Mouse (Mus musculus) midbrain, postnatal 0 days (tissue): Measurements from ENCODE around the gene Gdf5. TPM values are rescaled to one million over a fixed set of nuclear protein-coding genes. Genes with fewer than 3 reads are reported as not detected.
A peak's percentile ranks its signal among the peaks of the same experiment; 100 is the strongest.

ENCODE experiments used
- ATAC-seq: fragments of 200-750 bp; cut with Nextera tagmentation; 2 replicates; pipeline ENCODE4 v1.8.0; 2017; ENCODE audit warnings: moderate number of reproducible peaks, mild to moderate bottlenecking, moderate TSS enrichment, moderate library complexity; ENCODE audit not compliant: low FRiP score
- DNase-seq: peaks from one replicate; pipeline ENCODE4 v3.0.0-alpha.2; 2015; ENCODE audit warnings: low spot score
- H3K27ac ChIP-seq: fragments of 300-500 bp; sonication (generic); 2 replicates; pipeline ENCODE4 v1.5.1; 2014; ENCODE audit warnings: low read depth, mild to moderate bottlenecking, low read length, mixed read lengths
- H3K27me3 ChIP-seq: fragments of 300-500 bp; sonication (generic); 2 replicates; pipeline ENCODE4 v1.6.1; 2014; ENCODE audit warnings: low read length, control low read depth, mixed read lengths; ENCODE audit not compliant: insufficient read depth
- H3K36me3 ChIP-seq: fragments of 300-500 bp; sonication (generic); 2 replicates; pipeline ENCODE4 v1.6.1; 2014; ENCODE audit warnings: low read length, control low read depth, mixed read lengths; ENCODE audit not compliant: insufficient read depth
- H3K4me1 ChIP-seq: fragments of 300-500 bp; sonication (generic); 2 replicates; pipeline ENCODE4 v1.6.1; 2014; ENCODE audit warnings: mild to moderate bottlenecking, control low read depth, antibody characterized with exemption, low read length, mixed read lengths; ENCODE audit not compliant: insufficient read depth
- H3K4me2 ChIP-seq: fragments of 300-500 bp; sonication (generic); 2 replicates; pipeline ENCODE4 v1.6.1; 2014; ENCODE audit warnings: low read depth, mild to moderate bottlenecking, low read length, mixed read lengths; ENCODE audit not compliant: poor library complexity, severe bottlenecking
- H3K4me3 ChIP-seq: fragments of 300-500 bp; sonication (generic); 2 replicates; pipeline ENCODE4 v1.5.1; 2014; ENCODE audit warnings: low read depth, mild to moderate bottlenecking, low read length, moderate library complexity
- H3K9ac ChIP-seq: fragments of 300-500 bp; sonication (generic); replicated peaks from 2 replicates; pipeline ENCODE4 v1.6.1; 2014; ENCODE audit warnings: mild to moderate bottlenecking, low read length, moderate library complexity, mixed read lengths; ENCODE audit not compliant: poor library complexity, severe bottlenecking
- H3K9me3 ChIP-seq: fragments of 300-500 bp; sonication (generic); 2 replicates; pipeline ENCODE4 v1.6.1; 2016; ENCODE audit warnings: low read length, control low read depth
- CTCF ChIP-seq: IDR thresholded peaks from 2 replicates; pipeline ENCODE4 v1.5.1; 2016; ENCODE audit warnings: antibody characterized with exemption, mild to moderate bottlenecking
- WGBS: fragments of 180-500 bp; shearing (Covaris S2); extraction: QIAGEN DNeasy Blood & Tissue Kit; methylation state at CpG from one replicate; pipeline ENCODE4 v1.1.7; 2014; 5-methylcytosine and 5-hydroxymethylcytosine counted together
- polyA plus RNA-seq: library from polyadenylated mRNA; unstranded; fragments of >200 nt; fragmentation: Nextera tagmentation; extraction: Ambion mirVana; gene quantifications from 2 replicates; pipeline ENCODE4 v1.2.1, GENCODE M21; 2015
- total RNA-seq: library from RNA; depleted of rRNA; stranded (reverse); fragments of >200 nt; gene quantifications from 2 replicates; pipeline ENCODE4 v1.2.3, GENCODE M21; 2014; rRNA removed

Gdf5 gene
- total and polyA plus RNA-seq, 2 experiments from 2014 or later = 0.69 to 2.0 TPM

GRCm38 (mm10) chr2:155902989-155903631 lies 42.1 kb downstream of the Gdf5 start:
- TF ChIP-seq CTCF = no peak
- Histone ChIP-seq H3K4me3 (no peak overlapping the region), H3K36me3 (peaks cover 23% of the 10 kb centered on the region), H3K4me2 (no peak overlapping the region), H3K27ac (no peak overlapping the region), H3K9ac (no peak overlapping the region), H3K9me3 (no peaks in the 10 kb centered on the region), H3K4me1 (no peaks in the 10 kb centered on the region), H3K27me3 (no peaks in the 10 kb centered on the region)
- ATAC-seq (no peak), DNase-seq (peak; percentile 38)
- 79% methylated on average over 16 of the region's 16 CpGs for WGBS

- Histone ChIP-seq H3K4me3 (no peak overlapping the region), H3K9ac (no peak overlapping the region), H3K27ac (no peak overlapping the region), H3K4me1 (no peaks in the 10 kb centered on the region), H3K9me3 (no peaks in the 10 kb centered on the region), H3K36me3 (peaks cover 36% of the 10 kb centered on the region), H3K4me2 (no peak overlapping the region), H3K27me3 (no peaks in the 10 kb centered on the region)
- WGBS = 91% methylated on average over 16 of the region's 16 CpGs
- no peak for TF ChIP-seq CTCF
- DNase-seq = no peak
- no peak for ATAC-seq
Observed at GRCm38 (mm10) chr2:155895046-155895735, 50.0 kb downstream of the Gdf5 start.

GRCm38 (mm10) chr2:155894307-155895045 lies 50.7 kb downstream of the Gdf5 start:
- DNase-seq (no peak), ATAC-seq (no peak)
- H3K27ac ChIP-seq = no peak overlapping the region
- H3K4me1 ChIP-seq = no peaks in the 10 kb centered on the region
- H3K4me3 ChIP-seq = no peak overlapping the region
- WGBS = 91% methylated on average over 13 of the region's 13 CpGs
- no peak overlapping the region for H3K4me2 ChIP-seq
- no peaks in the 10 kb centered on the region for H3K27me3 ChIP-seq
- TF ChIP-seq CTCF = no peak
- H3K9me3 ChIP-seq = no peaks in the 10 kb centered on the region
- H3K36me3 ChIP-seq = peaks cover 36% of the 10 kb centered on the region
- no peak overlapping the region for H3K9ac ChIP-seq

Other genes starting within 250 kb of the Gdf5 start
- 41.1 and 44.5 TPM in 2 replicates for gene Edem2, start 215.9 kb downstream of the Gdf5 start, total RNA-seq
- 33.0 and 35.7 TPM in 2 replicates for gene Edem2, start 215.9 kb downstream of the Gdf5 start, polyA plus RNA-seq
- not detected in 2 replicates for gene Gm17581, start 209.5 kb downstream of the Gdf5 start, total RNA-seq
- not detected in 2 replicates for gene Gm17581, start 209.5 kb downstream of the Gdf5 start, polyA plus RNA-seq
- gene Procr, start 194.2 kb downstream of the Gdf5 start, total RNA-seq = 1.5 TPM in 2 replicates
- 2.5 and 2.9 TPM in 2 replicates for gene Procr, start 194.2 kb downstream of the Gdf5 start, polyA plus RNA-seq
- 149 and 178 TPM in 2 replicates for gene Mmp24, start 170.0 kb downstream of the Gdf5 start, total RNA-seq
- gene Mmp24, start 170.0 kb downstream of the Gdf5 start, polyA plus RNA-seq = 12.3 and 14.1 TPM in 2 replicates
- 35.2 TPM in 2 replicates for gene BC029722, start 125.9 kb downstream of the Gdf5 start, total RNA-seq
- 56.6 and 61.0 TPM in 2 replicates for gene BC029722, start 125.9 kb downstream of the Gdf5 start, polyA plus RNA-seq
- gene Eif6, start 118.4 kb downstream of the Gdf5 start, total RNA-seq = 80.7 and 85.4 TPM in 2 replicates
- 130 and 143 TPM in 2 replicates for gene Eif6, start 118.4 kb downstream of the Gdf5 start, polyA plus RNA-seq
- gene Fam83c, start 110.5 kb downstream of the Gdf5 start, total RNA-seq = not detected in 2 replicates
- 0.07 TPM in 1 of 2 replicates, not detected in the other for gene Fam83c, start 110.5 kb downstream of the Gdf5 start, polyA plus RNA-seq
- gene Uqcc1, start 15.1 kb downstream of the Gdf5 start, total RNA-seq = 44.6 and 48.2 TPM in 2 replicates
- 55.0 and 58.9 TPM in 2 replicates for gene Uqcc1, start 15.1 kb downstream of the Gdf5 start, polyA plus RNA-seq
- gene Gm15557, start 4.6 kb downstream of the Gdf5 start, total RNA-seq = not detected in 2 replicates
- not detected in 2 replicates for gene Gm15557, start 4.6 kb downstream of the Gdf5 start, polyA plus RNA-seq
- 14.1 and 19.2 TPM in 2 replicates for gene Cep250, start 11.1 kb upstream of the Gdf5 start, total RNA-seq
- gene Cep250, start 11.1 kb upstream of the Gdf5 start, polyA plus RNA-seq = 8.7 and 10.1 TPM in 2 replicates
- gene 6430550D23Rik, start 62.6 kb upstream of the Gdf5 start, total RNA-seq = 0.44 and 1.0 TPM in 2 replicates
- 0.27 and 0.75 TPM in 2 replicates for gene 6430550D23Rik, start 62.6 kb upstream of the Gdf5 start, polyA plus RNA-seq
- 280 and 284 TPM in 2 replicates for gene Ergic3, start 62.7 kb upstream of the Gdf5 start, total RNA-seq
- gene Ergic3, start 62.7 kb upstream of the Gdf5 start, polyA plus RNA-seq = 467 and 547 TPM in 2 replicates
- 0.19 TPM in 1 of 2 replicates, not detected in the other for gene Fer1l4, start 107.6 kb upstream of the Gdf5 start, total RNA-seq
- not detected in 2 replicates for gene Fer1l4, start 107.6 kb upstream of the Gdf5 start, polyA plus RNA-seq
- 8.1 and 15.2 TPM in 2 replicates for gene Spag4, start 119.8 kb upstream of the Gdf5 start, total RNA-seq
- gene Spag4, start 119.8 kb upstream of the Gdf5 start, polyA plus RNA-seq = 8.1 and 8.4 TPM in 2 replicates
- 30.0 and 34.1 TPM in 2 replicates for gene Cpne1, start 166.6 kb upstream of the Gdf5 start, total RNA-seq
- gene Cpne1, start 166.6 kb upstream of the Gdf5 start, polyA plus RNA-seq = 13.7 and 13.8 TPM in 2 replicates
- gene Rbm12, start 166.6 kb upstream of the Gdf5 start, total RNA-seq = 29.2 and 33.2 TPM in 2 replicates
- 17.2 and 19.8 TPM in 2 replicates for gene Rbm12, start 166.6 kb upstream of the Gdf5 start, polyA plus RNA-seq
- 54.1 and 56.8 TPM in 2 replicates for gene Gm28036, start 181.7 kb upstream of the Gdf5 start, total RNA-seq
- 10.1 and 10.8 TPM in 2 replicates for gene Gm28036, start 181.7 kb upstream of the Gdf5 start, polyA plus RNA-seq
- 89.4 and 107 TPM in 2 replicates for gene Romo1, start 198.7 kb upstream of the Gdf5 start, total RNA-seq
- 521 and 552 TPM in 2 replicates for gene Romo1, start 198.7 kb upstream of the Gdf5 start, polyA plus RNA-seq
- 34.5 and 40.3 TPM in 2 replicates for gene Nfs1, start 198.8 kb upstream of the Gdf5 start, total RNA-seq
- gene Nfs1, start 198.8 kb upstream of the Gdf5 start, polyA plus RNA-seq = 34.9 and 38.5 TPM in 2 replicates
- 234 and 372 TPM in 2 replicates for gene Rbm39, start 234.9 kb upstream of the Gdf5 start, total RNA-seq
- 387 and 466 TPM in 2 replicates for gene Rbm39, start 234.9 kb upstream of the Gdf5 start, polyA plus RNA-seq